Mouse (Mus musculus): ENCODE measurements around the gene Tsr3. TPM values are rescaled to one million over a fixed set of nuclear protein-coding genes. Genes with fewer than 3 reads are reported as not detected.

The Tsr3 gene
- polyA plus RNA-seq, 1 experiment: 35.6 TPM

DNA sequence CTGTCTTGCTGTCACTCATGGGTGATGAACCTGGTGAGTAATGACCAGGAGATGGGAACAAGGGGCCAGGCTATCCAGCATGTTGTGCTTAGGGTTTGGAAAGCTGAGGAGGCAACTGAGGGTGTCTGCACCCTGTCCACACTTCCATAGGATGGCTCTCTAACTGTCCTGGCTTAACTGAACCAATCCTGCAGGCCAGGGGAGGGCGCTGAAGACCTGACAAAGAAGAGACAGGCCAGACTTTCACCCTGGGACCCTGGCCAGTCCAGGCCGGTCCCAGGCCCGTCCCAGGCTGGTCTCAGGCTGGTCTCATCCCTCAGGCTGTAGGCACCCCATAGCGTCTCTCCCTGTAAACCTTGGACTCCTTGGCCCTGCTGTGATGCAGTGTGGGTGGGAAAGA is 50.4 kb downstream of the Tsr3 start:
- DNase-seq (ENCODE audit: low spot score): no peak

Other genes with a start within 250 kb of the Tsr3 start
- 15.7 and 16.0 TPM in 2 replicates for gene Cramp1l, start 224.4 kb upstream of the Tsr3 start, polyA plus RNA-seq (2012; rRNA removed)
- 11.9 and 12.7 TPM in 2 replicates for gene Ift140, start 224.1 kb upstream of the Tsr3 start, polyA plus RNA-seq (2012; rRNA removed)
- gene Tmem204, start 156.6 kb upstream of the Tsr3 start, polyA plus RNA-seq (2012; rRNA removed): 36.2 and 42.6 TPM in 2 replicates
- gene Telo2, start 124.2 kb upstream of the Tsr3 start, polyA plus RNA-seq (2012; rRNA removed): 16.8 and 18.5 TPM in 2 replicates
- not detected in 2 replicates for gene Ptx4, start 119.4 kb upstream of the Tsr3 start, polyA plus RNA-seq (2012; rRNA removed)
- gene Clcn7, start 106.8 kb upstream of the Tsr3 start, polyA plus RNA-seq (2012; rRNA removed): 34.2 and 35.0 TPM in 2 replicates
- 0.18 and 0.19 TPM in 2 replicates for gene Ccdc154, start 77.7 kb upstream of the Tsr3 start, polyA plus RNA-seq (2012; rRNA removed)
- 0.07 TPM in 1 of 2 replicates, not detected in the other for gene Gm38655, start 64.7 kb upstream of the Tsr3 start, polyA plus RNA-seq (2012; rRNA removed)
- 16.5 and 20.9 TPM in 2 replicates for gene BC003965, start 55.6 kb upstream of the Tsr3 start, polyA plus RNA-seq (2012; rRNA removed)
- gene Unkl, start 51.8 kb upstream of the Tsr3 start, polyA plus RNA-seq (2012; rRNA removed): 15.6 and 16.4 TPM in 2 replicates
- gene Gnptg, start within 50 bp of the Tsr3 start, polyA plus RNA-seq (2012; rRNA removed): 43.2 and 48.8 TPM in 2 replicates
- 8.7 and 11.1 TPM in 2 replicates for gene Baiap3, start 16.2 kb downstream of the Tsr3 start, polyA plus RNA-seq (2012; rRNA removed)
- 322 and 393 TPM in 2 replicates for gene Ube2i, start 34.5 kb downstream of the Tsr3 start, polyA plus RNA-seq (2012; rRNA removed)
- 0.28 and 0.40 TPM in 2 replicates for gene Prss34, start 58.2 kb downstream of the Tsr3 start, polyA plus RNA-seq (2012; rRNA removed)
- not detected in 2 replicates for gene Prss28, start 68.5 kb downstream of the Tsr3 start, polyA plus RNA-seq (2012; rRNA removed)
- not detected in 2 replicates for gene Prss29, start 78.5 kb downstream of the Tsr3 start, polyA plus RNA-seq (2012; rRNA removed)
- 0.28 and 0.37 TPM in 2 replicates for gene Tpsab1, start 105.4 kb downstream of the Tsr3 start, polyA plus RNA-seq (2012; rRNA removed)
- gene Tpsb2, start 126.1 kb downstream of the Tsr3 start, polyA plus RNA-seq (2012; rRNA removed): 7.2 and 9.2 TPM in 2 replicates
- 0.22 and 0.40 TPM in 2 replicates for gene Tpsg1, start 129.1 kb downstream of the Tsr3 start, polyA plus RNA-seq (2012; rRNA removed)
- 28.6 and 59.3 TPM in 2 replicates for gene Cacna1h, start 193.6 kb downstream of the Tsr3 start, polyA plus RNA-seq (2012; rRNA removed)
- 0.12 and 0.15 TPM in 2 replicates for gene Tekt4, start 214.4 kb downstream of the Tsr3 start, polyA plus RNA-seq (2012; rRNA removed)

Measured in urinary bladder, adult 2 months (tissue).